Mouse (Mus musculus) midbrain, embryonic 15.5 days (tissue): ENCODE measurements around the gene Tfeb. TPM values are rescaled to one million over a fixed set of nuclear protein-coding genes. Genes with fewer than 3 reads are reported as not detected.

ENCODE experiments used
- ATAC-seq: fragments of 200-750 bp; cut with Nextera tagmentation; replicated peaks from 2 replicates; pipeline ENCODE4 v1.8.0; 2017; ENCODE audit warnings: moderate TSS enrichment
- H3K27ac ChIP-seq: fragments of 300-500 bp; sonication (generic); 2 replicates; pipeline ENCODE4 v1.5.1; 2015; ENCODE audit warnings: mild to moderate bottlenecking, inconsistent platforms
- H3K27me3 ChIP-seq: fragments of 300-500 bp; sonication (generic); replicated peaks from 2 replicates; pipeline ENCODE4 v1.6.1; 2015; ENCODE audit warnings: inconsistent platforms
- H3K36me3 ChIP-seq: fragments of 300-500 bp; sonication (generic); replicated peaks from 2 replicates; pipeline ENCODE4 v1.6.1; 2015; ENCODE audit warnings: inconsistent platforms
- H3K4me1 ChIP-seq: fragments of 300-500 bp; sonication (generic); 2 replicates; pipeline ENCODE4 v1.6.1; 2015; ENCODE audit warnings: inconsistent platforms
- H3K4me2 ChIP-seq: fragments of 300-500 bp; sonication (generic); 2 replicates; pipeline ENCODE4 v1.6.1; 2015; ENCODE audit warnings: inconsistent platforms, mild to moderate bottlenecking, moderate library complexity
- H3K4me3 ChIP-seq: fragments of 300-500 bp; sonication (generic); 2 replicates; pipeline ENCODE4 v1.5.1; 2015; ENCODE audit warnings: mild to moderate bottlenecking, inconsistent platforms
- H3K9ac ChIP-seq: fragments of 300-500 bp; sonication (generic); 2 replicates; pipeline ENCODE4 v1.6.1; 2015; ENCODE audit warnings: mild to moderate bottlenecking, inconsistent platforms
- H3K9me3 ChIP-seq: fragments of 300-500 bp; sonication (generic); 2 replicates; pipeline ENCODE4 v1.6.1; 2016; ENCODE audit warnings: inconsistent platforms
- whole genome bisulfite sequencing: fragments of 180-500 bp; shearing (Covaris S2); methylation state at CpG from one replicate; pipeline ENCODE4 v1.1.7; 2015; ENCODE audit warnings: mixed read lengths; 5-methylcytosine and 5-hydroxymethylcytosine counted together
- polyA plus RNA-seq: library from polyadenylated mRNA; unstranded; fragments of >200 nt; fragmentation: Nextera tagmentation; extraction: Ambion mirVana; gene quantifications from 2 replicates; pipeline ENCODE4 v1.2.1, GENCODE M21; 2015

The Tfeb gene
- polyA plus RNA-seq, 1 experiment from 2014 or later: 3.2 TPM

DNA sequence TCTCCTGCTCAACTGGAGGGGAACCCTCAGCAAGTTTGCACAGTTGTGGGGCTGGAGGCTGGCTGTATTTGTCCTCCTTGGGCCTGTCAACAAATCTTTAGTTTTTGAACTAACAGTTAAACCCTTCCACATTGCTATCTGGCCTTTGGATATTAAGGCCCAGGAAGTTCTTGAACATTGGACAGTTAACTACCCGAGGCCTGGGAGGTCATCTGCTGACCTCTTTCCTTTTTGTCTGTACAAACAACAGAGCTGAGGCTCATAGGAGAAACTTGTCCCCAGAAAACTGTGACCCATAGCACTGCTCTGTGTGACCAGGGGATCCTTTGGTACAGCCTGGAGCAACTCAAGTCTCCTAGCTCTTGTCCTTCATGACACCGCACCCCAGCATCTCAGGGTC, 37.8 kb upstream of the Tfeb start:
- 0 out of 2 replicates have a peak, but pooled peaks cover 5% of the 10 kb centered on the region for H3K36me3 ChIP-seq
- no peak overlapping the region for H3K4me2 ChIP-seq
- H3K27me3 ChIP-seq: no peaks in the 10 kb centered on the region

DNA sequence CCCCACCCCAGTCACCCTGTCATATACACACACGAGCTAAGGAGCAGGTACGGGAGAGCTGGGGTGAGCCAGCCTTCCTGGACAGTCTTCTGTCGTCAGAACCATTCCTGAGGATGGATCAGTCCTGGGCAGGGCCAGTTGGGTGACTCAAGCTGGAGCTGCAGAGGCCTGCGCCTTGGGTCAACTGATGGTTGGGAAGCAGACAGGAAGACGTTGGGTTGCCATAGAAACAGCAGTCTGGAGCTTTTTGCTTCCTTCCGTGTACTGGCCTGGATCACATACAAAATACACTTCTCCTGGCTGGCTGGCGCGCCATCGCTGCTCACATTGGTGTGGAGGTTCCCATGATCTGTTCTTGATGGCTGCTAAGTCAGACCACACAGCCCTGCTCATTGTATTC, 35.0 kb upstream of the Tfeb start:
- peak; percentile 37; the same call in 1 of the 2 replicates for ATAC-seq
- Histone ChIP-seq H3K27ac (0 out of 2 replicates have a peak overlapping the region, but pooled peaks have one; percentile 4), H3K4me3 (no peak overlapping the region), H3K4me2 (no peak overlapping the region), H3K9ac (no peak overlapping the region), H3K9me3 (no peaks in the 10 kb centered on the region), H3K36me3 (0 out of 2 replicates have a peak, but pooled peaks cover 5% of the 10 kb centered on the region), H3K27me3 (no peaks in the 10 kb centered on the region), H3K4me1 (0 out of 2 replicates have a peak, but pooled peaks cover 6% of the 10 kb centered on the region)
- 71% methylated on average over 9 of the region's 9 CpGs for WGBS

More for the DNA sequence above, 37.8 kb upstream of the Tfeb start:
- no peak overlapping the region for H3K4me3 ChIP-seq
- H3K4me1 ChIP-seq: peaks cover 17% of the 10 kb centered on the region
- H3K9ac ChIP-seq: no peak overlapping the region
- no peak overlapping the region for H3K27ac ChIP-seq
- ATAC-seq: no peak
- H3K9me3 ChIP-seq: no peaks in the 10 kb centered on the region
- WGBS: 86% methylated on average over 2 of the region's 2 CpGs

DNA sequence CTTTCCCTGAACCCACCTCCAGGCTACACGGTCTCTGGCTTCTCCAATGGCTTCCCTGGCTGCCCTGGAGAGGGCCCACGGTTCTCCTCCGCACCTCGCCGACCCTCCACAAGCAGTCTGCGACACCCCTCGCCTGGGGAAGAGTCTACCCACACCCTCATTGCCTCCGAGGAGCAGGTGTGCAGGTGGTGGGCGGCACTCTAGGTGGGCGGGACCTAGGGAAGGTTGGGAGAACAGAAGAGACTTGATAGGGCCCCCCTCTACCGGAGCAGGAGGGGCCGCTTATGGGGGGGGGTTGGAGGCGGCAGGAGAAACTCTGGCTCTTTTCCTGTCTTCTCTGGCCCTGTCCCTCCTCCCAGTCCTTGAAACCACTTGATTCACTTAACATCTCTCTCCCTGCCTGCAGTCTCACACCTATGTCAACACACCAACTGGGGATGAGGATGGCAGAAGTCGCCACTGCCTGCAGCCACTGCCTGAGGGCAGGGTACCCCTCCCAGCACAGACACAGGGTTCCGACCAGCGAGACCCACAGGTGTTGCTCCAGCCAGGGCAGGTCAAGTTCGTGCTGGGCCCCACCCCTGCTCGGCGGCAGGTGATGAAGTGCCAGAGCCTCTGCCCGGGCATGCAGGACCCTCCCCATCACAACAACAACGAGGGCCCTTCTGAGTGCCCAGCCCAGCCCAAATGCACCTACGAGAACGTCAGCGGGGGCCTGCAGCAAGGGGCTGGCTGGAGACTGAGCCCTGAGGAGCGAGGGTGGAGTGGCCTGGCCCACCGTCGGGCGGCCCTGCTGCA, 34.1 kb upstream of the Tfeb start:
- WGBS: 49% methylated on average over 28 of the region's 28 CpGs
- Histone ChIP-seq H3K9me3 (no peaks in the 10 kb centered on the region), H3K9ac (no peak overlapping the region), H3K27ac (no peak overlapping the region), H3K27me3 (no peaks in the 10 kb centered on the region), H3K36me3 (0 out of 2 replicates have a peak, but pooled peaks cover 5% of the 10 kb centered on the region), H3K4me1 (0 out of 2 replicates have a peak, but pooled peaks cover 6% of the 10 kb centered on the region), H3K4me2 (no peak overlapping the region), H3K4me3 (no peak overlapping the region)
- ATAC-seq: 0 out of 2 replicates have a peak, but pooled peaks have one; percentile 9

DNA sequence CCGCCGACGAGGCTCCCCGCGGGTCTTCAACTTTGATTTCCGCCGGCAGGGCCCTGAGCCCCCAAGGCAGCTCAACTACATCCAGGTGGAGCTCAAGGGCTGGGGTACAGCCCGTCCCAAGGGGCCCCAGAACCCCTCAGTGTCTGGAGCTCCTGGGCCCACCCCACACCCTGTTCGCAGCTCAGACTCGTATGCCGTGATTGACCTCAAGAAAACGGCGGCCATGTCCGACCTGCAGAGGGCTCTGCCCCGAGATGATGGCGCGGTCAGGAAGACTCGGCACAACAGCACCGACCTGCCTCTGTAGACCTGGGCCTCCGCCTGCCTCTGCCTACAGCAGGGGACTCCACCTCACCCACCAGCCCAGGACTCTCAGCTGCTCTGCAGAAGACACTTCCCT, 33.3 kb upstream of the Tfeb start:
- H3K9ac ChIP-seq: no peak overlapping the region
- no peak overlapping the region for H3K27ac ChIP-seq
- ATAC-seq: no peak
- no peaks in the 10 kb centered on the region for H3K27me3 ChIP-seq
- no peak overlapping the region for H3K4me2 ChIP-seq
- 0 out of 2 replicates have a peak, but pooled peaks cover 5% of the 10 kb centered on the region for H3K36me3 ChIP-seq
- 34% methylated on average over 20 of the region's 20 CpGs for WGBS
- no peak overlapping the region for H3K4me3 ChIP-seq
- H3K9me3 ChIP-seq: no peaks in the 10 kb centered on the region
- 0 out of 2 replicates have a peak, but pooled peaks cover 6% of the 10 kb centered on the region for H3K4me1 ChIP-seq

DNA sequence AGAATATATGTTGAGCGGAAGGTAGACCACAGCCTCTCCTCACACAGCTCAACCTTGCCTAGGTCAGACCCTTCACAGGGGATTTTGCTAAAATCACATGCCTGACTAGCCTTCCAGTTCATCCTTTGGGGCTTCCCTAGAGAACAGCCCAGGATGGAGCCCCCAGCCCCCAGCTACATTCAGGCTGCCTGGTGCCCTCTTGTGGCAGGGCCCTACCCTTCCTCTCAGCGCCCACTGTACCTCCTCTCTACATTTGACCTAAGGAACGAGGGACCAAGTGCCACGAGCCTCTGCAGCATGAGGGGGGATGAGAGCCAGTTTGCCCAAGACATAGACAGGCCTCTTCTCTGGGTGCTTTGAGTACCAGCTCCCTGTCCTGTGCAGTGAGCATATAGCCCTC, 32.1 kb upstream of the Tfeb start:
- H3K4me2 ChIP-seq: no peak overlapping the region
- H3K27ac ChIP-seq: no peak overlapping the region
- no peak overlapping the region for H3K4me3 ChIP-seq
- no peaks in the 10 kb centered on the region for H3K27me3 ChIP-seq
- 0 out of 2 replicates have a peak, but pooled peaks cover 6% of the 10 kb centered on the region for H3K4me1 ChIP-seq
- no peaks in the 10 kb centered on the region for H3K9me3 ChIP-seq
- WGBS: 84% methylated on average over 4 of the region's 4 CpGs
- H3K9ac ChIP-seq: no peak overlapping the region
- ATAC-seq: no peak
- 0 out of 2 replicates have a peak, but pooled peaks cover 5% of the 10 kb centered on the region for H3K36me3 ChIP-seq

DNA sequence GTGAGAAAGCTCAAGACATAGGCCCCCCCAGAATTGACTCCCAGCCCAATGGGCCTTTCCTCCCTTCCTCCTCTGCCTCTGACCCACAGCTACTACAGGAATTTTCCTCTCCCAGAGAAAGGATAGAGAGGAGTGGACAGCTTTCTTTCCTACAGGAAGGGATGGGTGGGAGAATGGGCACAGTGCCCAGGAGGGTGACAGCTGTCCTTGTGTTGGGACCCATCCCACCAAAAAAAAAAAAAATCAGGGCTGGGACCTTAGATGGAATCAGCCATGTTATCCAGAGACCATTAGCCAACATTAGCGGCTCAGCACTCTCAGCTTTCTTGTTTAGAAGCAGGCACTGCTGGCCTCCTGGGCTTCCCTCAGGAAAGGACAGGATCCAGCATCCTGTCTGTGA, 30.6 kb upstream of the Tfeb start:
- no peak overlapping the region for H3K4me2 ChIP-seq
- WGBS: 70% methylated on average over 1 of the region's 1 CpGs
- no peak overlapping the region for H3K27ac ChIP-seq
- ATAC-seq: no peak
- no peak overlapping the region for H3K9ac ChIP-seq
- no peaks in the 10 kb centered on the region for H3K9me3 ChIP-seq
- H3K4me3 ChIP-seq: no peak overlapping the region
- H3K36me3 ChIP-seq: 0 out of 2 replicates have a peak, but pooled peaks cover 5% of the 10 kb centered on the region
- no peaks in the 10 kb centered on the region for H3K27me3 ChIP-seq
- 0 out of 2 replicates have a peak, but pooled peaks cover 6% of the 10 kb centered on the region for H3K4me1 ChIP-seq

DNA sequence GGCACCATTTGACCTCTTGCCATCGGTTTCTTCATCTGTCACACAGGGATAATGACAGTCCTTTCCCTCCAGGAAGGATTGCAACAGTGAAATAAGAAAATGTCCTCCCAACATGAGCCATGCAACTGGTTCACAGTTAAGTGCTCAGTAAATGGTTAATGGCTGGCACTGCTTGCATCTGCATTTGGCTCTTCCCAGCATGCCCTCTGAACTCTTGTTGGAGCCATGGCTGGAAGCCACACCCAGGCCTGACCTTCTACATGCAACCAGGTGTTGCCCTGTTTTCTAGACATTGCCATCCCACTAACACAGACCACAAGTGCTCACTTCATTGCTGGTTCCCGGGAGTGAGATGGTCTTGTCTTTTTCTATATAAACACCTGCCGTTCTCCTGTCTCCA, 28.9 kb upstream of the Tfeb start:
- Histone ChIP-seq H3K4me3 (no peak overlapping the region), H3K4me2 (no peak overlapping the region), H3K9me3 (no peaks in the 10 kb centered on the region), H3K9ac (no peak overlapping the region), H3K4me1 (no peaks in the 10 kb centered on the region), H3K36me3 (0 out of 2 replicates have a peak, but pooled peaks cover 5% of the 10 kb centered on the region), H3K27me3 (no peaks in the 10 kb centered on the region), H3K27ac (no peak overlapping the region)
- 87% methylated on average over 3 of the region's 3 CpGs for WGBS
- no peak for ATAC-seq

DNA sequence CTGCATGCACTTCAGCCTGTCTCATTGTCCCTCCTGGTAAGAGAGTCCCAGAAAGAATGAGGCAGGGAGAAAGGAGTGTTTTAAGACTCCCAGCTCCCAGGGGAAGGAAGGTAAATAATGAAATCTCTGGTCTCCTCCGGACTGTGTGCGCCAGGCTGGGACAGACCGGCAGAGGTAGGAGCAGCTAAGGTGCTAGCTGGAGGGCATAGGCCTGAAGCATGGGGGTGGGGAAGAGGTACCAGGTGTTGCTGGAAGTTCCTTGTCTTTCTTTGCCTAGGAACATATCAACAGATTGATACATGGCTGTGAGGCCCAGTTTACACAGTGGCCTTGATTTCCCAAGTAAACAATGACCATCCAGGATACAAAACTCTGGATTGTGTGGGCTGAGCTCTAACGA, 27.9 kb upstream of the Tfeb start:
- Histone ChIP-seq H3K4me3 (no peak overlapping the region), H3K4me1 (no peaks in the 10 kb centered on the region), H3K27me3 (no peaks in the 10 kb centered on the region), H3K9ac (no peak overlapping the region), H3K27ac (no peak overlapping the region), H3K9me3 (no peaks in the 10 kb centered on the region), H3K36me3 (no peaks in the 10 kb centered on the region), H3K4me2 (no peak overlapping the region)
- 85% methylated on average over 4 of the region's 4 CpGs for WGBS
- ATAC-seq: no peak

DNA sequence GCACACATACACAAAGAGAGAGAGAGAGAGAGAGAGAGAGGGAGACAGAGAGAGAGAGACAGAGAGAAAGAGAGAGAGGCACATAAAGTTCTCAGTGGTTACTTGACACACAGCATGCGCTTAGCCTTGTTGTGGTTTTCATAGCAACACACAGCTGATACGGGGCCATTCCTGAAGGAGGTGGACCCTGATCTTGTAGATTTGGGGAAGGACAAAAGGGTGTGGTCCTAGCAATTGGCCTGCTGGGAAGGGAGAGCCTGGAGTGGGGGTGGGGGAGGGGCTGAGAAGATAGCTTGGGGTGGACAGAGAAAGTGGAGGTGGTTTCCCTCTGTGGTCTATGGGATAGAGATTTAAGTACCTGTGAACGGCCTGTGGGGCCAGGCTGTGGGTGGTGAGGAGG, 26.8 kb upstream of the Tfeb start:
- WGBS: 76% methylated on average over 3 of the region's 3 CpGs

DNA sequence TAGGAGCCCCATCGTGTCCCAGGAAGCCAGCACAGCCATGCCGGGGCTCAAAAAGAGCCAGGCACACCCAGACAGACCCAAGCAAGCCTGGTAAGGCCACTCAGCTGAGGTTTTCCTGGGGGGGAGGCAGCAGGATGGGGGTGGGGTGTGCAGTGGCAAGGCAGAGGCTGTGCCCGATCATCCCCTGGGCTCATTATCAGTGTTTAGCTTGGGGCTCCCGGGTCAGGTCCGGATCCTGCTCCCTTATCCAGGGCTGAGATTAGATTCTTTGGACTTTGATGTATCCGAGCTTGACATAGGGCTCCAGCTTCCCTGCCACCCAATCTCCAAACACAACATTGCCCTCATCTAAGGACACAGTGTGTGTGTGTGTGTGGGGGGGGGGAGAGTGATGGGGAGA, 24.9 kb upstream of the Tfeb start:
- ATAC-seq: 0 out of 2 replicates have a peak, but pooled peaks have one; percentile 35
- WGBS: 71% methylated on average over 6 of the region's 6 CpGs
- Histone ChIP-seq H3K27me3 (no peaks in the 10 kb centered on the region), H3K4me2 (no peak overlapping the region), H3K9me3 (no peaks in the 10 kb centered on the region), H3K4me1 (no peaks in the 10 kb centered on the region), H3K4me3 (no peak overlapping the region), H3K27ac (no peak overlapping the region), H3K9ac (no peak overlapping the region), H3K36me3 (no peaks in the 10 kb centered on the region)

More for the DNA sequence above, 26.8 kb upstream of the Tfeb start:
- no peaks in the 10 kb centered on the region for H3K4me1 ChIP-seq
- no peak overlapping the region for H3K4me3 ChIP-seq
- H3K27me3 ChIP-seq: no peaks in the 10 kb centered on the region
- H3K27ac ChIP-seq: no peak overlapping the region
- H3K9ac ChIP-seq: no peak overlapping the region
- no peaks in the 10 kb centered on the region for H3K36me3 ChIP-seq
- ATAC-seq: no peak
- H3K9me3 ChIP-seq: no peaks in the 10 kb centered on the region
- H3K4me2 ChIP-seq: no peak overlapping the region

DNA sequence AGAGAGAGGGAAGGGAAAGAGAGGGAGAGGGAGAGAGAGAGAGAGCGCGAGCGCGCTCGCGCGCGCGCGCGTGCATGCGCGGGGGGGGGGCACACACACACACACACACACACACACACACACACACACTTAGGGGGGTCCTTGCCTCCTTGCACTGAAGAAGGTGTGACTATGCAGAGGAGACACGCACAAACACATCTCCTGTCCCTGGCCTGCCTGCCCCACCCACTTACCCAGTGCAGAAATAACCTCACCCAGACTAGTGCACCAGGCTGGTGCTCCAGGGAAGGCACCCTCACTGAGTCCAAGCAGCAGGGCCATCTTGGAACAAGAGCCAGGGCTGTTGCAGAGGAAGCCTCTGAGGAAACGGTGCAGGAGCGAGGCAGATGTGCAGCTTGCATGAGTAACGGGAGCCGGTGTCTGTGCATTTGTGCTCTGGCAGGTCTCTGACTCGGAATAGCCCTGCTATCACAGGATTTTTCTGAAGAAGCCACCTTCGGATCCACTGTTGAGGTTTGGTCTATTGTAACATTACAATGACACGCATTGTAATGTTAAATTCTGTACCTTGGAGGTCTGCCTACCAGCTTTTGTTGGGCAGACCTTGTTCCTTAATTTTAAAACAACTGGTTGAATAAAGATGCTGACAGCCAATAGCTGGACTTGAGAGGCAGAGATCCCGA, 23.8 kb upstream of the Tfeb start:
- Histone ChIP-seq H3K27me3 (no peaks in the 10 kb centered on the region), H3K4me3 (no peak overlapping the region), H3K9ac (0 out of 2 replicates have a peak overlapping the region, but pooled peaks have one; percentile 10), H3K9me3 (no peaks in the 10 kb centered on the region), H3K36me3 (no peaks in the 10 kb centered on the region), H3K27ac (no peak overlapping the region), H3K4me2 (peak overlapping the region; percentile 24; the same call in 1 of the 2 replicates), H3K4me1 (no peaks in the 10 kb centered on the region)
- 46% methylated on average over 22 of the region's 22 CpGs for WGBS
- ATAC-seq: no peak

DNA sequence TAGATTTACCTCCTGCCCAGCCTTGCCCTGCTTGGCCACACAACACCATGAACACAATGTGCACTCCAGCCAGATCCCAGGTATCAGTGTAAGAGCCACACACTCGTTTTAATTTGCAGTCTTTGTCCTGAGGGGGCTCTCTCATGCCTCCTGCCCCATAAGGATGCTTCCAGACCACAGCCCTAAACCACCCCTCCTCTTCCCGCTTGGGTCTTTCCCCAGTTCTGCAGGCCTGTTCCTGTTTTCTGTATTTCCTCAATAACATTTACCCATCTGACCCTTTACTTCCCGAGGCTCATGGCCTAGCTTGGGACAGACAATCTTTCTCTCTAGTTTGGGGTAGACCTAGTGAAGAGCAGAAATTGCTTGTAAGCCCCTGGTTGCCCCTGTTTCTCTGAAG, 21.8 kb upstream of the Tfeb start:
- H3K27me3 ChIP-seq: no peaks in the 10 kb centered on the region
- H3K9me3 ChIP-seq: no peaks in the 10 kb centered on the region
- no peak for ATAC-seq
- H3K4me2 ChIP-seq: no peak overlapping the region
- H3K27ac ChIP-seq: no peak overlapping the region
- H3K4me1 ChIP-seq: no peaks in the 10 kb centered on the region
- no peak overlapping the region for H3K4me3 ChIP-seq
- H3K9ac ChIP-seq: no peak overlapping the region
- H3K36me3 ChIP-seq: no peaks in the 10 kb centered on the region
- WGBS: 60% methylated on average over 3 of the region's 3 CpGs
